Mouse (Mus musculus) testis, adult 2 months (tissue): ENCODE measurements at regions not wholly inside any gene's neighbourhood (a gene's known extent, or its start where the extent isn't known, plus 50 kb on each side); places are given as distances from the start of the nearest gene placed in this dataset.

Experiments used
- H3K27ac ChIP-seq: fragments of 200-500 bp; 2 replicates; pipeline ENCODE4 v1.5.1; 2012; ENCODE audit warnings: low read depth, low read length; ENCODE audit not compliant: control insufficient read depth, insufficient read depth
- H3K27me3 ChIP-seq: fragments of 200-500 bp; 2 replicates; pipeline ENCODE4 v1.6.1; 2012; ENCODE audit warnings: mild to moderate bottlenecking, low read length, moderate library complexity; ENCODE audit not compliant: control insufficient read depth, insufficient read depth
- H3K36me3 ChIP-seq: fragments of 200-500 bp; 2 replicates; pipeline ENCODE4 v1.6.1; 2012; ENCODE audit warnings: mild to moderate bottlenecking, low read length; ENCODE audit not compliant: control insufficient read depth, insufficient read depth
- H3K4me1 ChIP-seq: fragments of 200-500 bp; 2 replicates; pipeline ENCODE4 v1.6.1; 2012; ENCODE audit warnings: low read length; ENCODE audit not compliant: control insufficient read depth, insufficient read depth
- H3K4me3 ChIP-seq: fragments of 200-500 bp; 2 replicates; pipeline ENCODE4 v1.5.1; 2012; ENCODE audit warnings: low read depth, mild to moderate bottlenecking, low read length, moderate library complexity, mixed read lengths; ENCODE audit not compliant: control insufficient read depth
- CTCF ChIP-seq: fragments of 200-500 bp; IDR thresholded peaks from 2 replicates; pipeline ENCODE4 v1.5.1; 2012; ENCODE audit warnings: low read depth, mild to moderate bottlenecking, inconsistent platforms, low read length, moderate library complexity; ENCODE audit not compliant: control insufficient read depth, insufficient read depth, insufficient replicate concordance
- POLR2A ChIP-seq: fragments of 200-500 bp; IDR thresholded peaks from 2 replicates; pipeline ENCODE4 v1.6.1; 2012; ENCODE audit warnings: low read depth, mild to moderate bottlenecking, inconsistent platforms, low read length, moderate library complexity; ENCODE audit not compliant: control insufficient read depth

GRCm38 (mm10) chr15:88033725-88034124 lies 489.6 kb downstream of the Fam19a5 start:
- H3K4me1 ChIP-seq = no peaks in the 10 kb centered on the region
- H3K4me3 ChIP-seq = no peak overlapping the region
- H3K27me3 ChIP-seq = no peaks in the 10 kb centered on the region
- no peak for TF ChIP-seq POLR2A
- TF ChIP-seq CTCF = no peak
- H3K27ac ChIP-seq = no peak overlapping the region
- H3K36me3 ChIP-seq = no peaks in the 10 kb centered on the region

GRCm38 (mm10) chr15:88035486-88035885 lies 491.4 kb downstream of the Fam19a5 start:
- H3K36me3 ChIP-seq = no peaks in the 10 kb centered on the region
- no peak for TF ChIP-seq POLR2A
- TF ChIP-seq CTCF = no peak
- H3K4me1 ChIP-seq = no peaks in the 10 kb centered on the region
- H3K4me3 ChIP-seq = no peak overlapping the region
- no peaks in the 10 kb centered on the region for H3K27me3 ChIP-seq
- H3K27ac ChIP-seq = no peak overlapping the region

GRCm38 (mm10) chr15:88036146-88037000 lies 492.3 kb downstream of the Fam19a5 start:
- Histone ChIP-seq H3K36me3 (no peaks in the 10 kb centered on the region), H3K27ac (no peak overlapping the region), H3K4me1 (no peaks in the 10 kb centered on the region), H3K4me3 (no peak overlapping the region), H3K27me3 (no peaks in the 10 kb centered on the region)
- no peak for TF ChIP-seq POLR2A
- TF ChIP-seq CTCF = no peak

- no peak overlapping the region for H3K4me3 ChIP-seq
- H3K27me3 ChIP-seq = no peaks in the 10 kb centered on the region
- H3K4me1 ChIP-seq = no peaks in the 10 kb centered on the region
- H3K27ac ChIP-seq = no peak overlapping the region
- TF ChIP-seq CTCF (no peak), POLR2A (no peak)
- H3K36me3 ChIP-seq = no peaks in the 10 kb centered on the region
Measured at GRCm38 (mm10) chr15:88037606-88038005, 493.5 kb downstream of the Fam19a5 start.

GRCm38 (mm10) chr15:88042821-88043220 lies 498.7 kb downstream of the Fam19a5 start:
- no peak for TF ChIP-seq CTCF
- Histone ChIP-seq H3K36me3 (no peaks in the 10 kb centered on the region), H3K4me1 (no peaks in the 10 kb centered on the region), H3K27ac (no peak overlapping the region), H3K4me3 (no peak overlapping the region), H3K27me3 (no peaks in the 10 kb centered on the region)

GRCm38 (mm10) chr15:88058071-88058470 lies 514.0 kb downstream of the Fam19a5 start:
- H3K36me3 ChIP-seq = no peaks in the 10 kb centered on the region
- H3K4me1 ChIP-seq = no peaks in the 10 kb centered on the region
- H3K4me3 ChIP-seq = no peak overlapping the region
- TF ChIP-seq CTCF = no peak
- no peak for TF ChIP-seq POLR2A
- H3K27me3 ChIP-seq = no peaks in the 10 kb centered on the region
- H3K27ac ChIP-seq = no peak overlapping the region

GRCm38 (mm10) chr15:88060935-88061334 lies 516.8 kb downstream of the Fam19a5 start:
- TF ChIP-seq POLR2A (no peak), CTCF (no peak)
- no peak overlapping the region for H3K27ac ChIP-seq
- no peak overlapping the region for H3K4me3 ChIP-seq
- H3K27me3 ChIP-seq = no peaks in the 10 kb centered on the region
- H3K4me1 ChIP-seq = no peaks in the 10 kb centered on the region
- no peaks in the 10 kb centered on the region for H3K36me3 ChIP-seq
